In genomic region chr15:77113591-77113990, GRCm38 (mm10) we compare ENCODE assay signal across 32 mouse cellular contexts.
DNase-seq lines count a peak whose midpoint lies in the region; ATAC-seq and TF ChIP-seq lines count a peak whose summit lies in the region.
"Had no signal": no experiment of that assay in that cellular context is flagged by ENCODE, and none has a peak within 500 bp of the region (broad histone marks: within the 10 kb centered on the region; RNA-seq: fewer than 3 reads in every experiment).

No protein-coding gene starts in this region.

- H3K27me3 ChIP-seq in embryonic facial prominence, embryonic 11.5 days (ENCODE audit: control insufficient read depth, insufficient read depth, low read length), result no peaks in the 10 kb centered on the region
- no peaks in the 10 kb centered on the region for H3K27me3 ChIP-seq in embryonic facial prominence, embryonic 10.5 days (replicated peaks; ENCODE audit: low read depth, poor library complexity, severe bottlenecking)
- H3K27me3 ChIP-seq in ES-Bruce4 (ENCODE audit: control insufficient read depth, insufficient read depth, low read length, poor library complexity, severe bottlenecking), result no peaks in the 10 kb centered on the region
- H3K27me3 ChIP-seq: embryonic facial prominence, embryonic 13.5 days; heart, embryonic 13.5 days; Patski had no signal

- no peak overlapping the region for H3K27ac ChIP-seq in embryonic facial prominence, embryonic 11.5 days (replicated peaks; ENCODE audit: low read depth, low read length)
- H3K27ac ChIP-seq in embryonic facial prominence, embryonic 10.5 days (replicated peaks), result no peak overlapping the region
- H3K27ac ChIP-seq in ES-Bruce4 (ENCODE audit: insufficient read depth, low read length), result peak overlapping the region; percentile 18
- H3K27ac ChIP-seq: embryonic facial prominence, embryonic 13.5 days; heart, embryonic 10.5 days; heart, embryonic 13.5 days; hindbrain, embryonic 14.5 days; hindbrain, postnatal 0 days had no signal

- ATAC-seq in embryonic facial prominence, embryonic 11.5 days (replicated peaks; ENCODE audit: insufficient number of reproducible peaks, low FRiP score, low TSS enrichment, low read depth), result no peak
- ATAC-seq in erythroblast, adult 5-6 weeks (replicated peaks; ENCODE audit: low FRiP score, poor library complexity, severe bottlenecking), result no peak
- ATAC-seq: activated CD4-positive, CD25-positive, alpha-beta regulatory T cell, adult 4 months; forebrain, embryonic 14.5 days; forebrain, postnatal 0 days; hindbrain, postnatal 0 days; inflammation-experienced regulatory T-cells, adult 6 months; intestine, embryonic 16.5 days; Patski had no signal

- TF ChIP-seq CTCF in ES-Bruce4 (IDR thresholded peaks at IDR 0.05; ENCODE audit: low read depth, low read length), result no peak

- H3K36me3 ChIP-seq in embryonic facial prominence, embryonic 11.5 days (replicated peaks; ENCODE audit: control insufficient read depth, insufficient read depth, low read depth, low read length), result no peaks in the 10 kb centered on the region; the same call in none of the 2 replicates
- H3K36me3 ChIP-seq in embryonic facial prominence, embryonic 10.5 days (replicated peaks), result peaks cover 59% of the 10 kb centered on the region
- H3K36me3 ChIP-seq in ES-Bruce4 (ENCODE audit: control insufficient read depth, insufficient read depth, low read length, poor library complexity, severe bottlenecking), result no peaks in the 10 kb centered on the region
- H3K36me3 ChIP-seq: G1E had no signal

- no peaks in the 10 kb centered on the region for H3K9me3 ChIP-seq in embryonic facial prominence, embryonic 11.5 days (replicated peaks; ENCODE audit: control insufficient read depth, low read length)
- H3K9me3 ChIP-seq in embryonic facial prominence, embryonic 10.5 days, result no peaks in the 10 kb centered on the region
- no peaks in the 10 kb centered on the region for H3K9me3 ChIP-seq in ES-Bruce4 (replicated peaks; ENCODE audit: control insufficient read depth, insufficient read depth, low read length, poor library complexity, severe bottlenecking)
- H3K9me3 ChIP-seq: embryonic facial prominence, embryonic 13.5 days; G1E; heart, embryonic 10.5 days; heart, embryonic 13.5 days had no signal

- no peak for TF ChIP-seq POLR2A in ES-Bruce4 (IDR thresholded peaks at IDR 0.05; ENCODE audit: insufficient read depth, low read length)

- no peaks in the 10 kb centered on the region for H3K4me1 ChIP-seq in embryonic facial prominence, embryonic 11.5 days (ENCODE audit: control insufficient read depth, insufficient read depth, low read length)
- peaks cover 11% of the 10 kb centered on the region; the same call in 1 of the 2 replicates for H3K4me1 ChIP-seq in embryonic facial prominence, embryonic 10.5 days
- H3K4me1 ChIP-seq in ES-Bruce4 (ENCODE audit: control insufficient read depth, insufficient read depth, low read length), result peaks cover 7% of the 10 kb centered on the region

- no peak overlapping the region for H3K4me2 ChIP-seq in embryonic facial prominence, embryonic 11.5 days (ENCODE audit: low read depth, low read length)
- H3K4me2 ChIP-seq: embryonic facial prominence, embryonic 13.5 days; heart, embryonic 13.5 days; hindbrain, embryonic 14.5 days had no signal

- H3K9ac ChIP-seq in embryonic facial prominence, embryonic 11.5 days (replicated peaks; ENCODE audit: low read length), result no peak overlapping the region
- 0 out of 2 replicates have a peak overlapping the region, but pooled peaks have one; percentile 0 for H3K9ac ChIP-seq in ES-Bruce4 (ENCODE audit: low read depth, poor library complexity, severe bottlenecking)
- H3K9ac ChIP-seq: embryonic facial prominence, embryonic 13.5 days; forebrain, postnatal 0 days; heart, embryonic 13.5 days; hindbrain, embryonic 14.5 days had no signal

- WGBS in embryonic facial prominence, embryonic 11.5 days, result 86% methylated on average over 9 of the region's 9 CpGs
- 86% methylated on average over 9 of the region's 9 CpGs for WGBS in embryonic facial prominence, embryonic 10.5 days

- peak; percentile 17 for DNase-seq in embryonic facial prominence, embryonic 11.5 days (ENCODE audit: low spot score)
- no peak for DNase-seq in embryonic facial prominence, embryonic 10.5 days (ENCODE audit: low spot score)
- peak; percentile 47 for DNase-seq in ZHBTc4 (ENCODE audit: low read depth, low spot score)
- peak; percentile 11 for DNase-seq in forelimb bud, embryonic 11.5 days (ENCODE audit: low read depth, low spot score)
- DNase-seq in liver, result no peak
- DNase-seq in frontal cortex, postnatal 14 days (ENCODE audit: low spot score in 2 of 2), result no peak
- DNase-seq: adrenal gland, adult 8-10 months; adrenal gland, postnatal 25 days; cerebellum, adult 11-12 months; cerebellum, adult 8-10 months; cerebellum, postnatal 10 days; cerebellum, postnatal 36 days; embryo, embryonic 11 days; forebrain, postnatal 0 days; gastrocnemius, postnatal 25 days; heart, adult 18-20 months; heart, postnatal 14 days; heart, postnatal 4 days; kidney, adult 18-20 months had no signal

- no peak overlapping the region for H3K4me3 ChIP-seq in embryonic facial prominence, embryonic 11.5 days (ENCODE audit: low read depth, low read length)
- H3K4me3 ChIP-seq in embryonic facial prominence, embryonic 10.5 days, result no peak overlapping the region
- H3K4me3 ChIP-seq in ES-Bruce4 (ENCODE audit: low read depth, low read length), result peak overlapping the region; percentile 17; the same call in 1 of the 2 replicates
- H3K4me3 ChIP-seq: embryonic facial prominence, embryonic 13.5 days; heart, embryonic 10.5 days; heart, embryonic 13.5 days had no signal

- peak; percentile 30; the same call in 1 of the 2 replicates for TF ChIP-seq EP300 in ES-Bruce4 (IDR thresholded peaks at IDR 0.05; ENCODE audit: insufficient read depth, low read depth, low read length)

Comparison
In these comparisons a context has a peak if more than half of its experiments do, and no peak if none do; other contexts are left out.
1. DNase-seq: peak in embryonic facial prominence, embryonic 11.5 days (single experiment), ZHBTc4 (single experiment) and forelimb bud, embryonic 11.5 days (single experiment); none in embryonic facial prominence, embryonic 10.5 days (single experiment), liver (single experiment) and frontal cortex, postnatal 14 days (0 of 2).